Mouse (Mus musculus) C2C12 (cell line): ENCODE results near the gene Flot1.

Experiments
- CTCF ChIP-seq: IDR thresholded peaks from one replicate; pipeline ENCODE4 v1.5.1; 2011; ENCODE audit not compliant: control insufficient read depth, insufficient read depth, insufficient read length
- MYOG ChIP-seq: IDR thresholded peaks from one replicate; pipeline ENCODE4 v1.6.1; 2011; ENCODE audit not compliant: control insufficient read depth, insufficient read length; ENCODE audit errors: extremely low read depth

GRCm38 (mm10) chr17:35850974-35851373 lies 27.9 kb downstream of the Flot1 start:
- TF ChIP-seq CTCF: no peak
- TF ChIP-seq MYOG: no peak
